Mouse (Mus musculus) stomach, embryonic 15.5 days (tissue): ENCODE measurements at regions not wholly inside any gene's neighbourhood (a gene's known extent, or its start where the extent isn't known, plus 50 kb on each side); places are given as distances from the start of the nearest gene placed in this dataset.

Source experiments
- ATAC-seq: fragments of 200-750 bp; cut with Nextera tagmentation; 2 replicates; pipeline ENCODE4 v1.8.0; 2017; ENCODE audit warnings: low read depth, moderate number of reproducible peaks, moderate TSS enrichment; ENCODE audit not compliant: insufficient read depth, low FRiP score
- H3K27ac ChIP-seq: fragments of 300-500 bp; sonication (generic); 2 replicates; pipeline ENCODE4 v1.5.1; 2015; ENCODE audit warnings: mild to moderate bottlenecking, inconsistent platforms
- H3K27me3 ChIP-seq: fragments of 300-500 bp; sonication (generic); replicated peaks from 2 replicates; pipeline ENCODE4 v1.6.1; 2015; ENCODE audit warnings: inconsistent platforms
- H3K36me3 ChIP-seq: fragments of 300-500 bp; sonication (generic); 2 replicates; pipeline ENCODE4 v1.6.1; 2015; ENCODE audit warnings: inconsistent platforms
- H3K4me1 ChIP-seq: fragments of 300-500 bp; sonication (generic); 2 replicates; pipeline ENCODE4 v1.6.1; 2015; ENCODE audit warnings: inconsistent platforms
- H3K4me2 ChIP-seq: fragments of 300-500 bp; sonication (generic); 2 replicates; pipeline ENCODE4 v1.6.1; 2015; ENCODE audit warnings: mild to moderate bottlenecking, inconsistent platforms
- H3K4me3 ChIP-seq: fragments of 300-500 bp; sonication (generic); replicated peaks from 2 replicates; pipeline ENCODE4 v1.5.1; 2015; ENCODE audit warnings: inconsistent platforms
- H3K9ac ChIP-seq: fragments of 300-500 bp; sonication (generic); 2 replicates; pipeline ENCODE4 v1.6.1; 2015; ENCODE audit warnings: inconsistent platforms
- H3K9me3 ChIP-seq: fragments of 300-500 bp; sonication (generic); 2 replicates; pipeline ENCODE4 v1.6.1; 2016; ENCODE audit warnings: inconsistent platforms
- WGBS: fragments of 180-500 bp; shearing (Covaris S2); methylation state at CpG from one replicate; pipeline ENCODE4 v1.1.7; 2015; 5-methylcytosine and 5-hydroxymethylcytosine counted together

DNA sequence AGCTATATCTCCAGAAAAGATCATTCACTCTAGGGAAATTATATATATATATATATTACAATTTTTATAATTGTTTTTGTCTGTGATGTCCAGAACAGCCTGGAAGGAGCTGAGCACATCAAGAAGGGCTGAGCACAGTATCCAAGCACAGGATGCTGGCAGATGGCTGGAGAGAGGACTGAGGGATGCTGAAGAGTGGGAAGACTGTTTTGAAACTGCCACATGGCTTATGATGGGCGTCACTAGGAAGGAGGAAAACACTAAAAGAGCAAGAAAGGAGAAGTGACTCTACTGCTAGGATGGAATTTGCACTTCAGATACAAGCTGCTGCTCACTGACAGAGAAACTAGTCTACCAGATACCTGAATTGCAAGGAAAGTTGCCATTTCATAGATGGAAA is 50.4 kb upstream of the Atg10 start:
- no peak overlapping the region for H3K4me2 ChIP-seq
- H3K36me3 ChIP-seq = no peaks in the 10 kb centered on the region
- WGBS = 71% methylated on average over 1 of the region's 1 CpGs
- no peak overlapping the region for H3K9ac ChIP-seq
- no peaks in the 10 kb centered on the region for H3K27me3 ChIP-seq
- no peak for ATAC-seq
- H3K4me1 ChIP-seq = no peaks in the 10 kb centered on the region
- H3K4me3 ChIP-seq = no peak overlapping the region
- no peak overlapping the region for H3K27ac ChIP-seq
- H3K9me3 ChIP-seq = no peaks in the 10 kb centered on the region

DNA sequence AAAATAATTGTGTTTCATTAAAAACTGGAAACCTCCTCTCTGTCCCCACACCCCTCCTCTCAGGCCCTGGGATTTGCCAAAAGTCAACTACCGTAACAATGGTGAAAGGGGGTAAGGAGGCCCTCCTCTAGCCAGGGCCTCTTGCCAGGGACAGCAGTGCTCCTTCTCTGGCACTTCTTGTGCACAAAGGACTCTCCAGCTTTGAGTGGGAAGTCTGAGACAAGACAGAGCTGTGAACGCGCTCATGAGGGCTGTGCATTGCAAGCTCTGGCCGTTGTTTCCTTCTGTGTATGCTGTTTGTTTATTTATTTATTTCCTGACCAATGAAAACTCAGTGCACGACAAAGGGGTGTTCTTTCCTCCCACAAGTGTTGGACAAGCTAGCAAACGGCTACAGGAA is 50.8 kb upstream of the Atg10 start:
- Histone ChIP-seq H3K27me3 (no peaks in the 10 kb centered on the region), H3K27ac (no peak overlapping the region), H3K4me2 (no peak overlapping the region), H3K4me1 (no peaks in the 10 kb centered on the region), H3K9me3 (no peaks in the 10 kb centered on the region), H3K4me3 (no peak overlapping the region), H3K9ac (no peak overlapping the region), H3K36me3 (no peaks in the 10 kb centered on the region)
- no peak for ATAC-seq
- WGBS = 56% methylated on average over 6 of the region's 6 CpGs

DNA sequence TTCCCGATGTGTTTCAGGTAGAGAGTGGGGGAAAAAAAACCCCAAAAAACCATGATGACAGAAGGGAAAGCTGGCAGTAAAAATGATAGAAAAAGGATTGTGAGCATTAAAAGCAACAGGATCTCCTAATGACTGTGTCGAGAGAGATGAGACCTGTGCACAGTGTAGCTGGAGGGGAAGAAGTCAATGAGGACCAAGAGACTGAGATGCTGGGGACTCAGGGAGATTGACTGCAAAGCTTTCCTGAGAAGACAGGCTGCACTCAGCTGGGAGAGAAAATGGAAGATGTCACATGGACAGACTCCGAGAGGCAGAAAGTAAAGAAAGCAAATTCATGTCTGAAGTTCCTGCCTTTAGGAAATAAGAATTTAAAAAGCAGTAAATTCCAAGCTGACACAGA is 55.7 kb upstream of the Atg10 start:
- 74% methylated on average over 3 of the region's 3 CpGs for WGBS
- no peak for ATAC-seq
- H3K36me3 ChIP-seq = no peaks in the 10 kb centered on the region

DNA sequence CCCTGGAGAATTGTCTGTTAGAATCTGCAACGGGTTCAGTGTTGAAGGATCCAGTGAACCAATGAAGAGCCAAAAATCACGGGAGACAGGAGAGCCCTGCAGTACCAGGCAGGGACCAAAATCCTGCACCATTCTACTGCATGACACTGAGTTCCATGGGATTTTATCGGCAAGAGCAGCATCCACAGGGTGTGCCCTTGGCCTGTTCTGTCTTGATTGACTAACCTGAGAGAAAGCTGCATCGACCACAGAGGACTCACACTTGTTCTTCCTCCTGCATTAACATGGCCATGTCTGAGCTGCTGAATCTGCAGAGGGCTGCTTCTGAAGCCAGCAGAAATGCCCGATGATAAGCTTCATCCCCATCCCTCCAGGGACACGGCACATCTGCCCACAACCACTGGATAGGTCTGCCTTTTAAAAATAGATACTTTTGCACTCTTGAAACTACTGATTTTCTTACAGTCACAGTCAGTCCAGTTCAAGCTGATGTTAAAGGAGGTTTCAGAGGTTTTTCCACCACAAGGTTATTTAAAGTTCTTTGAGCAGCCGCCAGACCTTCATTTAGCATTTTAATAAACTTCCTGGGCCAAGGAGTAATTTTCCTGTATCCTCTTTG is 71.9 kb upstream of the Atg10 start:
- no peak overlapping the region for H3K27ac ChIP-seq
- no peak overlapping the region for H3K9ac ChIP-seq
- no peak overlapping the region for H3K4me2 ChIP-seq
- H3K36me3 ChIP-seq = no peaks in the 10 kb centered on the region
- H3K4me3 ChIP-seq = no peak overlapping the region
- 69% methylated on average over 7 of the region's 7 CpGs for WGBS
- no peaks in the 10 kb centered on the region for H3K27me3 ChIP-seq
- H3K9me3 ChIP-seq = no peaks in the 10 kb centered on the region
- ATAC-seq = no peak
- no peaks in the 10 kb centered on the region for H3K4me1 ChIP-seq

More for the DNA sequence above, 55.7 kb upstream of the Atg10 start:
- H3K27ac ChIP-seq = no peak overlapping the region
- no peaks in the 10 kb centered on the region for H3K27me3 ChIP-seq
- H3K9me3 ChIP-seq = no peaks in the 10 kb centered on the region
- no peaks in the 10 kb centered on the region for H3K4me1 ChIP-seq
- H3K4me2 ChIP-seq = no peak overlapping the region
- no peak overlapping the region for H3K9ac ChIP-seq
- no peak overlapping the region for H3K4me3 ChIP-seq

DNA sequence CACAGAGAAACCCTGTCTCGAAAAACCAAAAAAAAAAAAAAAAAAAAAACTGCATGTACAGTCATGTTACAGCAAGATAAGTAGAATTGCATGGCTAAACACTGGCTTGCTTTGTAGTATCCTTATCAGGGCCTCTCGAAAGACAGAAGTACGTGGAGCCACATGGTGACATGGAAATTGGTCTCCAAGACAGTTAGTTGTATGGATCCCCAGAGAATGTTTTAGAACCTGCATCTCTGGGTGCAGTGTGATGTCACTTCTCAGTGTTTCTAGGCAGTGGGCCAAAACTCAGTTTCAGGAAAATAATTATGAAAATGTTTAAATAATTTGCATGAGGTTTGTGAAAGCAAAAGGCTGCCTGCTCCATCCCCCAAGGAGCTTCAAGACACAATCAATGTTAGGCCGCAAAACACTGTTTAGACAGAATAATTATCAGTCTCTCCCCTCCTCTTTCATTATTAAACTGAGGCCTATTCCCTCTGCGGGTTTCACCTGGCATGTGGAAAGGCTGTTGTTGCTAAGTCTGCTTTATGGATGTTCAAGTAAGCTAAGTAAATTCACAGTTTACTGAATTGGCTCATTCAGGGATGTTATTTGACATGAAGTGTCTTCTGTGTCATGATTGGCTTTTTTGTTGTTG is 72.9 kb upstream of the Atg10 start:
- H3K36me3 ChIP-seq = no peaks in the 10 kb centered on the region
- no peaks in the 10 kb centered on the region for H3K27me3 ChIP-seq
- no peaks in the 10 kb centered on the region for H3K9me3 ChIP-seq
- ATAC-seq = no peak
- no peak overlapping the region for H3K9ac ChIP-seq
- no peaks in the 10 kb centered on the region for H3K4me1 ChIP-seq
- H3K27ac ChIP-seq = no peak overlapping the region
- no peak overlapping the region for H3K4me3 ChIP-seq
- H3K4me2 ChIP-seq = no peak overlapping the region
- 80% methylated on average over 5 of the region's 5 CpGs for WGBS

DNA sequence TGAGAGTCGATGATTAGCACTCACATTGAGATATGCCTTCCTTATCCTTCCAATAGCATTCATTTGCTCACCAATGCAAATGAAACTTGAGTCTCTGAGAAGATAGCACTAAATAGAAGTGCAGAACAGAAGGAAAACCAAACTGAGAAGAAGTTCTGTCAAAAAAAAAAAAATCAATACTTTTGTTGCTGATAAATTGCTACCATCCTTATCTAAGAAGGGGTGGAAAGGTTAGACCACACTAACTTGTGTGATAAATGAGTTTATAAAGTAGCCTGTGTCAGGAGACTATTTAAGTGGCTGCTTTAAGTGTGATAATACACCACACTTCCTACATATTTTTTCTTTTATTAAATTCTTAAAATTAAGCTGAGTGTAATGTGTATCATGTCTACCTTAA is 78.1 kb upstream of the Atg10 start:
- Histone ChIP-seq H3K4me2 (no peak overlapping the region), H3K4me3 (no peak overlapping the region), H3K27ac (no peak overlapping the region), H3K9me3 (no peaks in the 10 kb centered on the region), H3K9ac (no peak overlapping the region), H3K4me1 (no peaks in the 10 kb centered on the region), H3K36me3 (no peaks in the 10 kb centered on the region), H3K27me3 (no peaks in the 10 kb centered on the region)
- no peak for ATAC-seq
- WGBS = 74% methylated on average over 1 of the region's 1 CpGs

DNA sequence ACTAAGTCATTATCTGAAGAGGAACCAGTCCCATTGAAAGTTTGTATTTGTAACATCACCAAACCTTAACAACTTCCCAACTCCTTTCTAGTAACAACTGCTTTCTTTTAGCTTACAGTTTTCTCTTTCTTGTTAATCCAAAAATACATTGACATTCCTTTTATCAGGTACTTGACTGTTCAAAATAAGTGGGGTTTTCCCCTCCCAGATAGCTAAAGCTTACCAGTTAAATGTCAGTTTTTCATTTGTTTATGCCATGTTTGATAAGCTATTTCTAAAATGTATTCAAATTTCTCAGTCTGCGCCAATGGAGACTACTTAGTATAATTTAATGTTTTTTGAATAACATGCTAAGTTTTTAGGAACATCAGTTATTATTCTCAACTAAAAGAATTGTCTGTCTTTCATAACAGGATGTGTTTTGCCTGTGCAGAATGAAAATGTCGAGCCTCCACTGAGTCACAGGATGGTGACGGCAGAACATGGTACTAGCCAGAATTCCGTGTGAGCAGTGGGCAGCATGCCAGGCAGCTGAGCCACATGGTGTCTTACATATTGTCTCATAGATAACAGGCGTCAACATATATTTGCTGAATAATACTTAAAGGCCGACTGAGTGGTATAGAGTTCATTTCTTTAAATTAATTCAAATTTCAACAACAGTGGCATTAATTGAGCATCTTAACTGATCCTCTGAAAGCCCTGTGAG is 82.1 kb upstream of the Atg10 start:
- H3K9me3 ChIP-seq = no peaks in the 10 kb centered on the region
- WGBS = 61% methylated on average over 6 of the region's 6 CpGs
- no peaks in the 10 kb centered on the region for H3K27me3 ChIP-seq
- no peak overlapping the region for H3K27ac ChIP-seq
- no peak for ATAC-seq
- no peak overlapping the region for H3K9ac ChIP-seq
- no peak overlapping the region for H3K4me2 ChIP-seq
- no peaks in the 10 kb centered on the region for H3K4me1 ChIP-seq
- H3K4me3 ChIP-seq = no peak overlapping the region
- H3K36me3 ChIP-seq = no peaks in the 10 kb centered on the region

DNA sequence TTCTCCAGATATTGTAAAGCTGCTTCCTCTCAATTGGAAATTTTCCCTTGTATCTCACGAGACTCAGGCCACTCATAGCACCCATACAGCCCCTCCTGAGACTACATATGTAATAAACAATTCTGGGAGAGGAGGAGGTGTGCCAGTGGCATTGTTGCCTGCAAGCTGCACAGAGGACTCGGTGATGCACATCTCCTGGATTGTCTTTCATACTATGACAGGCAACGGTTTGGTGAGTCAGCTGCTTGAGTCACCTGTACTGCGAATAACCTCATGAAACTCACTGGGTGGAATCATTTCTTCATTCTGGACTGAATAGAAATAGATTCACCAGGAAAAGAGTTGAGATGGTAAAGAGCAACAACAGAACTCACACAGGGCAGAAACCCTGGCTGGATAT is 82.8 kb upstream of the Atg10 start:
- Histone ChIP-seq H3K27me3 (no peaks in the 10 kb centered on the region), H3K4me3 (no peak overlapping the region), H3K4me2 (no peak overlapping the region), H3K4me1 (no peaks in the 10 kb centered on the region), H3K9me3 (no peaks in the 10 kb centered on the region), H3K27ac (no peak overlapping the region), H3K36me3 (no peaks in the 10 kb centered on the region), H3K9ac (no peak overlapping the region)
- WGBS = 69% methylated on average over 4 of the region's 4 CpGs
- no peak for ATAC-seq

DNA sequence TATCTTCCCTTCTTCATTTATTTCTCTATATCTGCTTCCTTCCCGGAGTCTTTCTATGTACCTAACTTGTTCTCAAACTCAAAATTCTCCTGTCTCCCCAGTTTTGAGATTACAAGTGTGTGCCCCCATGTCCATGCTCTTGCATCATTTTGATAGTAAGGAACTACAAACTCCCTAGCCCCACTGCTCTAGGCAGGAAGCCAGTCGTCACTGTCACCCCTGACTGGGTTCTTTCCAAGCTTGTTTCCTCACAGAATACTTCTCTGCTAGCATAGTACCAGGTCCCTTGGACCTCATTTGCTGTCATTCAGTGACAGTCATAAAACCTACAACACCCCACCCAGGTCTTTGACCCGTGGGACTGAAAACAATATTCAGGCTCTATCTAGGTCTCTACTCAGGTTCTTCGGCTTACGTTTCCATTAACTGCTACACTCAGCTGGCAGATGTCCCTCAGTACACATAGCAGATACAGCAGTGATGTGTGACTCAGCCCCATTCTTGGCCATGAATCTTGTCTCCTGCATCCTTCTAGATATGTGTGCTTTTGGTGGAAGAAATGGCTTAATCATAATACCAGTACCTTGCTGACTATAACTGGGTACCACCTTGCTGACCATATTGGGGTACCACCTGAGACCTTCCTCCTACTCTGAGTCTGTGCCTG is 89.3 kb upstream of the Atg10 start:
- Histone ChIP-seq H3K9ac (no peak overlapping the region), H3K27ac (no peak overlapping the region), H3K4me3 (no peak overlapping the region), H3K4me1 (no peaks in the 10 kb centered on the region), H3K9me3 (no peaks in the 10 kb centered on the region), H3K36me3 (no peaks in the 10 kb centered on the region), H3K4me2 (no peak overlapping the region), H3K27me3 (no peaks in the 10 kb centered on the region)
- WGBS = 73% methylated on average over 5 of the region's 5 CpGs
- ATAC-seq = no peak

DNA sequence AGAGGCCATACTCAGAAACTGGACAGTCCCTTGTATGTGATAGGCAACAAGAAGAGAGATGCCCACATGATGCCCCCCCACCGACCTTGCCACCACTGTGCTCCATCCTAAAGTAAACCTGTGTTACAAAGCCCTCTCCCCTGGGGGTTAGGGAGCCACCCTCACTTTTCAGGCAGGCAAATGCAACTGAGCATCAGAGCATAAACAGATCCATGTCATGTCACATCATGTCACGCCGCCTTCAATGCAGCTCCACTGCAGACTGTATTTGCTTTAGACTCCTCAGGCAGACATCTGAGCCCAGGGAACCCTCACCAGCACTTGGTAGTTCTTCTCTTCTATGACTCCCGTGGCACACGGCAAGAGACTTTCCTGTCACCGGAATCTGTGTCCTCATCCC is 98.6 kb upstream of the Atg10 start:
- no peak overlapping the region for H3K9ac ChIP-seq
- H3K27ac ChIP-seq = no peak overlapping the region
- H3K4me1 ChIP-seq = no peaks in the 10 kb centered on the region
- H3K4me3 ChIP-seq = no peak overlapping the region
- WGBS = 89% methylated on average over 6 of the region's 6 CpGs
- no peaks in the 10 kb centered on the region for H3K36me3 ChIP-seq
- no peak for ATAC-seq
- H3K4me2 ChIP-seq = no peak overlapping the region
- no peaks in the 10 kb centered on the region for H3K27me3 ChIP-seq
- no peaks in the 10 kb centered on the region for H3K9me3 ChIP-seq

DNA sequence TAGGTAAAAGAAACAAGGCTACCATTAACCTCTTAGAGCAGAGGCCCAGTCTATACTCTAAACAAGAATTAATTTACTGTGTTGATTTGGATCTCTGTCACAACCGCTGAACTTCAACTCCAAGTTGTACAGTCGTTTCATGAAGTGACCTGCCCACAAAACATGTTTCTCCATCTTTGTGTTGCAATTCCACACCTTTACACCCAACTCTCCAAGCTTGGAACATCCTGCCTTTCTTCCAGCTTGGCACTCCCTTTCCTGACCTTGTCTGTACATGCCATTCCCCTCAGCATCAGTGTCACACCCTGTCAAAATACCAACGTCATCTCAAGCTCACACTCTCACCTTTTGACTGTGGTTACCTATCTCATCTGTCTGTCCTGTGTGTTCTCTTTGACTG is 103.1 kb upstream of the Atg10 start:
- Histone ChIP-seq H3K27ac (no peak overlapping the region), H3K4me3 (no peak overlapping the region), H3K4me2 (no peak overlapping the region), H3K9ac (no peak overlapping the region), H3K27me3 (no peaks in the 10 kb centered on the region), H3K36me3 (no peaks in the 10 kb centered on the region), H3K4me1 (no peaks in the 10 kb centered on the region), H3K9me3 (no peaks in the 10 kb centered on the region)
- 80% methylated on average over 3 of the region's 3 CpGs for WGBS
- no peak for ATAC-seq

DNA sequence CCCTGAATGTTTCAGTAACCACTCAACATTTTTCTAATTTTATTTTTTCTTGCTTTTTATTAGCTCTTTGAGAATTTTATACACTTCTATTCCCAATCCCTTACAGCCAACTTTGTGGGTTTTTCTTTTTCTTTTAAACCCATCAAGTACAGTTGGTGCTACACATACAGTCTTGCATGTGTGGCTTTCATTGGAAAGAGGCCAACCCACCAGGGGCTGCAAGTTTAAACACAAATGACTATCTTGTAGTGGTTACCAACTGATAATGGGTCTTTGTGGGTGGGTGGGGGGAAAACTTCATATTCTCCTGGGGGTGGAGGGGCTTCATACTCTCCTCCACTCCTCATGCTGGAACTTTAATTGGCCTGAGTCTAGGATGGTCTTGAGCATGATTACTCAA is 110.5 kb upstream of the Atg10 start:
- Histone ChIP-seq H3K9me3 (no peaks in the 10 kb centered on the region), H3K36me3 (no peaks in the 10 kb centered on the region), H3K27ac (no peak overlapping the region), H3K27me3 (no peaks in the 10 kb centered on the region), H3K4me3 (no peak overlapping the region), H3K9ac (no peak overlapping the region), H3K4me1 (no peaks in the 10 kb centered on the region), H3K4me2 (no peak overlapping the region)
- no peak for ATAC-seq
